Comparison of ENCODE assay signal across 14 mouse cellular contexts in the genomic region with DNA sequence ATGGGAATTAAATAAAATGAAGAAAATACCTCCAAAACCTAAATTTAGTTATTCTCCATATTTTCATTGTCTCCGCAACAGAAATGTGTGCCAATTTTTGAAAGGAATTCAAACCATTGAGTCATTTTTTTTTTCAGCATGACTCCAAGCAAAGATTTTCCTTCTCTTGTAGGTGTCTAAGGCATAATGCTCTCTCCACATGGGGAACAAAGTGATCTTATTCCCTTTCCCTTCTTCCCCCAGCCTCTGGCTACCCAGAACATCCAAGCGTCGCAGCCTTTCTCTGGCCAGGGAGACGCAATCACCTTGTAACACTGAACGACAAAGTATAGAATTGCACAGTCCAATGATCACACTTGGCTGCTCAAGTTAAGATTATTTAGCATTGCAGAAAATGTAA.
"Had no signal": no experiment of that assay in that cellular context is flagged by ENCODE, and none has a peak within 500 bp of the region (broad histone marks: within the 10 kb centered on the region; RNA-seq: fewer than 3 reads in every experiment).

No protein-coding gene starts in this region.

- ATAC-seq: intestine, postnatal 0 days had no signal

- H3K4me1 ChIP-seq: liver, embryonic 13.5 days had no signal

- DNase-seq: kidney, adult 2 months; kidney, postnatal 25 days; liver, embryonic 13.5 days; lung, adult 2 months; lung, postnatal 14 days; lung, postnatal 4 days; right cerebral cortex, postnatal 4 days; thymus, adult 2 months; thymus, postnatal 14 days; thymus, postnatal 4 days had no signal

- H3K27ac ChIP-seq: kidney, postnatal 0 days; liver, embryonic 13.5 days; midbrain, embryonic 12.5 days; stomach, postnatal 0 days had no signal

- H3K9me3 ChIP-seq: liver, embryonic 13.5 days; midbrain, embryonic 12.5 days had no signal

- H3K9ac ChIP-seq: liver, embryonic 13.5 days; midbrain, embryonic 12.5 days had no signal

- H3K36me3 ChIP-seq: midbrain, embryonic 12.5 days had no signal

- H3K4me2 ChIP-seq: liver, embryonic 13.5 days; midbrain, embryonic 12.5 days had no signal

- H3K27me3 ChIP-seq: liver, embryonic 13.5 days; midbrain, embryonic 12.5 days had no signal

- H3K4me3 ChIP-seq: liver, embryonic 13.5 days; midbrain, embryonic 12.5 days had no signal
